Mouse (Mus musculus) limb, embryonic 14.5 days (tissue): Measurements from ENCODE around the gene Ptcd1. TPM values are rescaled to one million over a fixed set of nuclear protein-coding genes. Genes with fewer than 3 reads are reported as not detected.
"Not testable (repeated sequence)": the region's sequence is repeated elsewhere in the genome, so short reads cannot be mapped to it uniquely, and the experiment has no call there.

Experiments used
- ATAC-seq: fragments of 200-750 bp; cut with Nextera tagmentation; 2 replicates; pipeline ENCODE4 v1.8.0; 2017; ENCODE audit warnings: low read depth, moderate number of reproducible peaks, moderate TSS enrichment; ENCODE audit not compliant: low FRiP score
- DNase-seq: peaks from one replicate; pipeline ENCODE4 v3.0.0-alpha.2; 2015; ENCODE audit warnings: low spot score
- H3K27ac ChIP-seq: fragments of 300-500 bp; sonication (generic); replicated peaks from 2 replicates; pipeline ENCODE4 v1.5.1; 2014; ENCODE audit warnings: low read depth, mild to moderate bottlenecking, low read length, moderate library complexity, mixed read lengths
- H3K27me3 ChIP-seq: fragments of 300-500 bp; sonication (generic); 2 replicates; pipeline ENCODE4 v1.6.1; 2014; ENCODE audit warnings: low read length, mixed read lengths; ENCODE audit not compliant: control insufficient read depth, insufficient read depth
- H3K36me3 ChIP-seq: fragments of 300-500 bp; sonication (generic); 2 replicates; pipeline ENCODE4 v1.6.1; 2014; ENCODE audit warnings: mild to moderate bottlenecking, low read length, moderate library complexity, mixed read lengths; ENCODE audit not compliant: control insufficient read depth, insufficient read depth
- H3K4me1 ChIP-seq: fragments of 300-500 bp; sonication (generic); 2 replicates; pipeline ENCODE4 v1.6.1; 2014; ENCODE audit warnings: antibody characterized with exemption, low read length, mixed read lengths; ENCODE audit not compliant: control insufficient read depth, insufficient read depth
- H3K4me2 ChIP-seq: fragments of 300-500 bp; sonication (generic); replicated peaks from 2 replicates; pipeline ENCODE4 v1.6.1; 2014; ENCODE audit warnings: low read depth, mild to moderate bottlenecking, low read length, moderate library complexity; ENCODE audit not compliant: severe bottlenecking
- H3K4me3 ChIP-seq: fragments of 300-500 bp; sonication (generic); replicated peaks from 2 replicates; pipeline ENCODE4 v1.5.1; 2014; ENCODE audit warnings: low read length
- H3K9ac ChIP-seq: fragments of 300-500 bp; sonication (generic); 2 replicates; pipeline ENCODE4 v1.6.1; 2014; ENCODE audit warnings: mild to moderate bottlenecking, low read depth, low read length, moderate library complexity; ENCODE audit not compliant: severe bottlenecking
- H3K9me3 ChIP-seq: fragments of 300-500 bp; sonication (generic); 2 replicates; pipeline ENCODE4 v1.6.1; 2016; ENCODE audit warnings: low read length; ENCODE audit not compliant: control insufficient read depth
- POLR2A ChIP-seq: fragments of 200-500 bp; IDR thresholded peaks from 2 replicates; pipeline ENCODE4 v1.8.0; 2012; ENCODE audit warnings: inconsistent platforms, mild to moderate bottlenecking, moderate library complexity, borderline replicate concordance; ENCODE audit not compliant: insufficient read depth, insufficient read length; ENCODE audit errors: extremely low read depth
- WGBS: fragments of 180-500 bp; shearing (Covaris S2); extraction: QIAGEN DNeasy Blood & Tissue Kit; methylation state at CpG from one replicate; pipeline ENCODE4 v1.1.7; 2014; 5-methylcytosine and 5-hydroxymethylcytosine counted together
- polyA plus RNA-seq, 2 experiments: library from polyadenylated mRNA; depleted of rRNA in 1 of 2; stranded (reverse) in 1 of 2; unstranded in 1 of 2; fragments of >200 nt; fragmentation: Nextera tagmentation in 1 of 2; extraction: Ambion mirVana in 1 of 2; gene quantifications; 2 replicates each; pipeline versions ENCODE4 v1.2.1 to v1.2.3; 2012 to 2014

The Ptcd1 gene
- polyA plus RNA-seq, 2 experiments: 16.0 to 16.4 TPM

DNA sequence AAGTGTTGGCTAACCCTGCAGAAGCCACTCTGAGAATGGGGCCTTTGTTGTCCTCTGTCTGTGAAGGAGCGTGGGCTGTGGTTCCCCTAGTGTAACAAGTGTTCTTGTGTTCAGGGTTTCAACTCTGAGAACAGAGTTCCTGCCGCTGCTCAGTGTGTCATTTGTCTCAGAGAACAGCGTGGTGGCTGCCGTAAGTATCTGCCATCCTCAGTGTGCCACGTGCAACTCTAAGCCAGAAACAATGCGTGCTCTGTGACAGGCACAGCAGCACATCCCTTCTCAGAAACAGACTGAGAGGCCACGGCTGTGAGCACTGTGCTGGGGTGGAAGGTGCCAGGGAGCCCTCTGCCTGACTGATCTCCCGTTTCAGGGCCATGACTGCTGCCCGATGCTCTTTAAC lies 62.6 kb downstream of the Ptcd1 start:
- Histone ChIP-seq H3K4me3 (no peak overlapping the region), H3K9ac (no peak overlapping the region), H3K9me3 (no peaks in the 10 kb centered on the region), H3K4me2 (no peak overlapping the region), H3K36me3 (peaks cover 95% of the 10 kb centered on the region), H3K27me3 (no peaks in the 10 kb centered on the region), H3K4me1 (no peaks in the 10 kb centered on the region), H3K27ac (no peak overlapping the region)
- 90% methylated on average over 9 of the region's 9 CpGs for WGBS
- DNase-seq: no peak
- ATAC-seq: peak; percentile 50; the same call in 1 of the 2 replicates
- TF ChIP-seq POLR2A: no peak

GRCm38 (mm10) chr5:145102706-145103105 lies 64.2 kb downstream of the Ptcd1 start:
- H3K4me3 ChIP-seq: no peak overlapping the region
- H3K4me1 ChIP-seq: no peaks in the 10 kb centered on the region
- no peaks in the 10 kb centered on the region for H3K27me3 ChIP-seq
- DNase-seq (no peak), ATAC-seq (no peak)
- H3K4me2 ChIP-seq: no peak overlapping the region
- no peak overlapping the region for H3K27ac ChIP-seq
- no peak for TF ChIP-seq POLR2A
- WGBS: 93% methylated on average over 4 of the region's 4 CpGs
- H3K36me3 ChIP-seq: peaks cover 96% of the 10 kb centered on the region
- no peak overlapping the region for H3K9ac ChIP-seq
- H3K9me3 ChIP-seq: no peaks in the 10 kb centered on the region

- ATAC-seq, H3K9ac ChIP-seq, H3K27me3 ChIP-seq, H3K4me1 ChIP-seq, H3K4me2 ChIP-seq, DNase-seq, H3K4me3 ChIP-seq, H3K9me3 ChIP-seq, H3K27ac ChIP-seq: not testable (repeated sequence)
- H3K36me3 ChIP-seq: peaks cover 96% of the 10 kb centered on the region
- 99% methylated on average over 11 of the region's 11 CpGs for WGBS
Measured at GRCm38 (mm10) chr5:145101451-145101850, 65.5 kb downstream of the Ptcd1 start.

DNA sequence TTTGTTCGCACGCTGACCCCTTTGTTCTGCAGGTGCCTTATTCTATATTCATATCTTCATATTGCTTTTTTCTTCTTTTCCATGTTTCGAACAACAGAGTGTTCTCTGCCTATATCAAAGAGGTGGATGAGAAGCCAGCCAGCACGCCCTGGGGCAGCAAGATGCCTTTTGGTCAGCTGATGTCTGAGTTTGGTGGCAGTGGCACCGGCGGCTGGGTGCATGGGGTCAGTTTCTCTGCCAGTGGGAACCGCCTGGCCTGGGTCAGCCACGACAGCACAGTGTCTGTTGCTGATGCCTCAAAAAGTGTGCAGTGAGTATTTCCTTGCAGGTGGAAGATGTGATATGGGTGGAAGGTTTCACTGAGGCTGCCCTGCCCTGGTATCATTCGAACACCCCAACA lies 65.9 kb downstream of the Ptcd1 start:
- Histone ChIP-seq H3K27me3 (no peaks in the 10 kb centered on the region), H3K4me1 (no peaks in the 10 kb centered on the region), H3K36me3 (peaks cover 96% of the 10 kb centered on the region), H3K9me3 (no peaks in the 10 kb centered on the region), H3K4me2 (no peak overlapping the region), H3K4me3 (no peak overlapping the region), H3K27ac (no peak overlapping the region), H3K9ac (no peak overlapping the region)
- ATAC-seq (no peak), DNase-seq (no peak)
- WGBS: 95% methylated on average over 9 of the region's 9 CpGs
- TF ChIP-seq POLR2A: no peak

DNA sequence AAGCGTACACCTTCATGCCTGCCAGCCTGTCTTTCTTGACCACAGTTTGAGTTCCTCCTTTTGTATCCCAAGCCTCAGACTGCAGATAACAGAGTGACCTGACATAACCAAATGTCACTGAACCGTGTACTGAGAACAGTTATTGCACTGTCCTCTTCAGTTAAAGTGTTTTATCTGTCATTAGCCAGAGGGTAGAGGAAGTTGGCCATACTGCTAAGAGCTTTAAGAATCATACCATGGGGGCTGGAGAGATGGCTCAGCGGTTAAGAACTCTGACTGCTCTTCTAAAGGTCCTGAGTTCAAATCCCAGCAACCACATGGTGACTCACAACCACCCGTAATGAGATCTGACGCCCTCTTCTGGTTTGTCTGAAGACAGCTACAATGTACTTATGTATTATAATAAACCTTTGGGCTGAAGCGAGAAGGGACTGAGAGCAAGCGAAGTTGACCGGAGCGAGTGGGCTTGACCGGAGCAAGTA lies 68.5 kb downstream of the Ptcd1 start:
- 92% methylated on average over 10 of the region's 10 CpGs for WGBS

More for the DNA sequence above, 68.5 kb downstream of the Ptcd1 start:
- Histone ChIP-seq H3K4me1 (no peaks in the 10 kb centered on the region), H3K36me3 (peaks cover 91% of the 10 kb centered on the region), H3K27me3 (no peaks in the 10 kb centered on the region), H3K9ac (no peak overlapping the region), H3K4me2 (no peak overlapping the region), H3K9me3 (no peaks in the 10 kb centered on the region), H3K27ac (no peak overlapping the region), H3K4me3 (no peak overlapping the region)
- DNase-seq (no peak), ATAC-seq (no peak)
- no peak for TF ChIP-seq POLR2A

Other genes with a start within 250 kb of the Ptcd1 start
- 28.3 and 33.7 TPM in 2 replicates for gene Smurf1, start 201.3 kb downstream of the Ptcd1 start, polyA plus RNA-seq (2012; rRNA removed)
- gene Smurf1, start 201.3 kb downstream of the Ptcd1 start, polyA plus RNA-seq (2014; fragmentation: Nextera tagmentation; extraction: Ambion mirVana): 24.7 and 25.8 TPM in 2 replicates
- not detected in 2 replicates for gene Gm4871, start 134.4 kb downstream of the Ptcd1 start, polyA plus RNA-seq (2012; rRNA removed)
- gene Gm4871, start 134.4 kb downstream of the Ptcd1 start, polyA plus RNA-seq (2014; fragmentation: Nextera tagmentation; extraction: Ambion mirVana): not detected in 2 replicates
- gene 1700018F24Rik, start 124.1 kb downstream of the Ptcd1 start, polyA plus RNA-seq (2012; rRNA removed): not detected in 2 replicates
- gene 1700018F24Rik, start 124.1 kb downstream of the Ptcd1 start, polyA plus RNA-seq (2014; fragmentation: Nextera tagmentation; extraction: Ambion mirVana): not detected in 2 replicates
- gene Arpc1a, start 83.3 kb downstream of the Ptcd1 start, polyA plus RNA-seq (2012; rRNA removed): 145 and 150 TPM in 2 replicates
- gene Arpc1a, start 83.3 kb downstream of the Ptcd1 start, polyA plus RNA-seq (2014; fragmentation: Nextera tagmentation; extraction: Ambion mirVana): 142 and 147 TPM in 2 replicates
- gene Kpna7, start 83.1 kb downstream of the Ptcd1 start, polyA plus RNA-seq (2012; rRNA removed): not detected in 2 replicates
- gene Kpna7, start 83.1 kb downstream of the Ptcd1 start, polyA plus RNA-seq (2014; fragmentation: Nextera tagmentation; extraction: Ambion mirVana): not detected in 2 replicates
- gene Arpc1b, start 52.9 kb downstream of the Ptcd1 start, polyA plus RNA-seq (2012; rRNA removed): 324 and 340 TPM in 2 replicates
- gene Arpc1b, start 52.9 kb downstream of the Ptcd1 start, polyA plus RNA-seq (2014; fragmentation: Nextera tagmentation; extraction: Ambion mirVana): 214 and 217 TPM in 2 replicates
- 60.3 and 114 TPM in 2 replicates for gene Pdap1, start 26.9 kb downstream of the Ptcd1 start, polyA plus RNA-seq (2012; rRNA removed)
- 91.5 and 99.3 TPM in 2 replicates for gene Pdap1, start 26.9 kb downstream of the Ptcd1 start, polyA plus RNA-seq (2014; fragmentation: Nextera tagmentation; extraction: Ambion mirVana)
- gene Bud31, start 26.7 kb downstream of the Ptcd1 start, polyA plus RNA-seq (2012; rRNA removed): 116 and 147 TPM in 2 replicates
- 191 and 197 TPM in 2 replicates for gene Bud31, start 26.7 kb downstream of the Ptcd1 start, polyA plus RNA-seq (2014; fragmentation: Nextera tagmentation; extraction: Ambion mirVana)
- gene Cpsf4, start 105 bp upstream of the Ptcd1 start, polyA plus RNA-seq (2012; rRNA removed): 56.7 and 63.1 TPM in 2 replicates
- gene Cpsf4, start 105 bp upstream of the Ptcd1 start, polyA plus RNA-seq (2014; fragmentation: Nextera tagmentation; extraction: Ambion mirVana): 25.2 and 29.2 TPM in 2 replicates
- gene Atp5j2, start 25.0 kb upstream of the Ptcd1 start, polyA plus RNA-seq (2012; rRNA removed): 187 and 284 TPM in 2 replicates
- gene Atp5j2, start 25.0 kb upstream of the Ptcd1 start, polyA plus RNA-seq (2014; fragmentation: Nextera tagmentation; extraction: Ambion mirVana): 519 and 568 TPM in 2 replicates
- gene Zkscan14, start 34.8 kb upstream of the Ptcd1 start, polyA plus RNA-seq (2012; rRNA removed): 3.3 and 4.0 TPM in 2 replicates
- 9.1 and 9.7 TPM in 2 replicates for gene Zkscan14, start 34.8 kb upstream of the Ptcd1 start, polyA plus RNA-seq (2014; fragmentation: Nextera tagmentation; extraction: Ambion mirVana)
- 8.5 and 9.2 TPM in 2 replicates for gene Zkscan5, start 37.5 kb upstream of the Ptcd1 start, polyA plus RNA-seq (2012; rRNA removed)
- gene Zkscan5, start 37.5 kb upstream of the Ptcd1 start, polyA plus RNA-seq (2014; fragmentation: Nextera tagmentation; extraction: Ambion mirVana): 14.3 and 15.2 TPM in 2 replicates
- gene Zfp655, start 64.6 kb upstream of the Ptcd1 start, polyA plus RNA-seq (2012; rRNA removed): 16.6 and 18.5 TPM in 2 replicates
- 36.8 and 38.1 TPM in 2 replicates for gene Zfp655, start 64.6 kb upstream of the Ptcd1 start, polyA plus RNA-seq (2014; fragmentation: Nextera tagmentation; extraction: Ambion mirVana)
- gene Zscan25, start 113.4 kb upstream of the Ptcd1 start, polyA plus RNA-seq (2012; rRNA removed): 18.0 and 18.2 TPM in 2 replicates
- gene Zscan25, start 113.4 kb upstream of the Ptcd1 start, polyA plus RNA-seq (2014; fragmentation: Nextera tagmentation; extraction: Ambion mirVana): 0.66 and 0.88 TPM in 2 replicates
- not detected in 2 replicates for gene Cyp3a57, start 178.2 kb upstream of the Ptcd1 start, polyA plus RNA-seq (2012; rRNA removed)
- gene Cyp3a57, start 178.2 kb upstream of the Ptcd1 start, polyA plus RNA-seq (2014; fragmentation: Nextera tagmentation; extraction: Ambion mirVana): not detected in 2 replicates